Mouse (Mus musculus) forebrain, embryonic 13.5 days (tissue): ENCODE data around the gene Man1c1. TPM values are rescaled to one million over a fixed set of nuclear protein-coding genes. Genes with fewer than 3 reads are reported as not detected.

Experiments used
- ATAC-seq: fragments of 200-750 bp; cut with Nextera tagmentation; 2 replicates; pipeline ENCODE4 v1.8.0; 2017
- H3K27ac ChIP-seq: fragments of 300-500 bp; sonication (generic); 2 replicates; pipeline ENCODE4 v1.5.1; 2015; ENCODE audit warnings: inconsistent platforms, mild to moderate bottlenecking, moderate library complexity
- H3K27me3 ChIP-seq: fragments of 300-500 bp; sonication (generic); 2 replicates; pipeline ENCODE4 v1.6.1; 2015; ENCODE audit warnings: mild to moderate bottlenecking, inconsistent platforms
- H3K36me3 ChIP-seq: fragments of 300-500 bp; sonication (generic); 2 replicates; pipeline ENCODE4 v1.6.1; 2015; ENCODE audit warnings: mild to moderate bottlenecking, inconsistent platforms; ENCODE audit not compliant: poor library complexity, severe bottlenecking
- H3K4me1 ChIP-seq: fragments of 300-500 bp; sonication (generic); 2 replicates; pipeline ENCODE4 v1.6.1; 2015; ENCODE audit warnings: inconsistent platforms
- H3K4me2 ChIP-seq: fragments of 300-500 bp; sonication (generic); 2 replicates; pipeline ENCODE4 v1.6.1; 2015; ENCODE audit warnings: inconsistent platforms, mild to moderate bottlenecking, moderate library complexity
- H3K4me3 ChIP-seq: fragments of 300-500 bp; sonication (generic); 2 replicates; pipeline ENCODE4 v1.5.1; 2015; ENCODE audit warnings: mild to moderate bottlenecking, inconsistent platforms
- H3K9ac ChIP-seq: fragments of 300-500 bp; sonication (generic); 2 replicates; pipeline ENCODE4 v1.6.1; 2015; ENCODE audit warnings: mild to moderate bottlenecking, inconsistent platforms
- H3K9me3 ChIP-seq: fragments of 300-500 bp; sonication (generic); replicated peaks from 2 replicates; pipeline ENCODE4 v1.6.1; 2016; ENCODE audit warnings: inconsistent platforms
- WGBS: fragments of 180-500 bp; shearing (Covaris S2); methylation state at CpG from one replicate; pipeline ENCODE4 v1.1.7; 2015; 5-methylcytosine and 5-hydroxymethylcytosine counted together
- polyA plus RNA-seq: library from polyadenylated mRNA; unstranded; fragments of >200 nt; fragmentation: Nextera tagmentation; extraction: Ambion mirVana; gene quantifications from 2 replicates; pipeline ENCODE4 v1.2.1, GENCODE M21; 2015

Man1c1 gene
- polyA plus RNA-seq, 1 experiment from 2014 or later, result 1.6 TPM

GRCm38 (mm10) chr4:134684637-134685338, 19.3 kb downstream of the Man1c1 start:
- WGBS, result 85% methylated on average over 9 of the region's 9 CpGs
- Histone ChIP-seq H3K9me3 (peaks cover 8% of the 10 kb centered on the region; the same call in 1 of the 2 replicates), H3K4me1 (0 out of 2 replicates have a peak, but pooled peaks cover 8% of the 10 kb centered on the region), H3K9ac (no peak overlapping the region), H3K36me3 (no peaks in the 10 kb centered on the region), H3K27ac (no peak overlapping the region), H3K4me2 (no peak overlapping the region), H3K27me3 (no peaks in the 10 kb centered on the region), H3K4me3 (no peak overlapping the region)
- ATAC-seq, result no peak

DNA sequence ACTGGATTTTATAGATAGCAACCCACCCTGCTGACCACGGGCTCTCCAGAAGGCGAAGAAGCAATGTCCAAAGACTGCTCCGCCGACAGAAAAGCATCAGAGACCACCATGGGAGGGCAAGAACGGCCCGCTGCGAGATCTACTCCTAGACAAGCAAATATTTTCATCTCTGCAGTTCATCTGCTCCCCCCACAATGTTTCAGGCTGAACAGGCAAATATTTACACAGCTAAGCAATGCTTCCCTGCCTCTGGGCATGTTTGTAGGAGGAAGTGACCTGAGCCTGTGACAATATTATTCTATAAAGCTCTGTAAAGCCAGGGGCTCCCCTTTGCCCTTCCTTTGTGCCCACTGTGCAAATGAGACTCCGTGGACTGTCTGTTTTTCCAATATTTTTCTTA, 20.2 kb downstream of the Man1c1 start:
- peaks cover 8% of the 10 kb centered on the region; the same call in 1 of the 2 replicates for H3K9me3 ChIP-seq
- no peaks in the 10 kb centered on the region for H3K27me3 ChIP-seq
- no peak overlapping the region for H3K9ac ChIP-seq
- ATAC-seq, result no peak
- 0 out of 2 replicates have a peak, but pooled peaks cover 8% of the 10 kb centered on the region for H3K4me1 ChIP-seq
- H3K4me3 ChIP-seq, result no peak overlapping the region
- H3K27ac ChIP-seq, result no peak overlapping the region
- no peak overlapping the region for H3K4me2 ChIP-seq
- H3K36me3 ChIP-seq, result no peaks in the 10 kb centered on the region
- 84% methylated on average over 8 of the region's 8 CpGs for WGBS

DNA sequence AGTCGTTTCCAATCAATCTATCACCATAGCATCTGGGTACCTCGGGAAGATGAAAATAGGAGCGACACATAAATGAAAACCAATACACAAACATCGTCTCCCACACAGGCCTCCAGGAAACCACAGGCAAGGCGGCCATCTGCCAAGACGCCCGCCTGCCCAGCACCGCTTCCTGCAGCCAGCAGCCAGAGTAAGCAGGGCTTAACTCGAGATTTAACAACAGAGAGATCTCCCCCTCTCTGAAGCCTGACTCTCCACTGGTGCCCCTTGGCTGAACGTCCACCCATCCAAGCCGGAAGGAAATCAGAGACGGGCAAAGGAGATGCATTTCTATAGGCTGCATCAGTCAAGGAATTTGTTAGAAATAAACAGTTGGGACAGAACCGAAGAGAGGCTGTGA, 21.1 kb downstream of the Man1c1 start:
- Histone ChIP-seq H3K27me3 (no peaks in the 10 kb centered on the region), H3K9ac (no peak overlapping the region), H3K36me3 (no peaks in the 10 kb centered on the region), H3K4me2 (no peak overlapping the region), H3K4me3 (no peak overlapping the region), H3K4me1 (peaks cover 14% of the 10 kb centered on the region), H3K27ac (no peak overlapping the region), H3K9me3 (peaks cover 8% of the 10 kb centered on the region; the same call in 1 of the 2 replicates)
- no peak for ATAC-seq
- WGBS, result 72% methylated on average over 13 of the region's 13 CpGs

DNA sequence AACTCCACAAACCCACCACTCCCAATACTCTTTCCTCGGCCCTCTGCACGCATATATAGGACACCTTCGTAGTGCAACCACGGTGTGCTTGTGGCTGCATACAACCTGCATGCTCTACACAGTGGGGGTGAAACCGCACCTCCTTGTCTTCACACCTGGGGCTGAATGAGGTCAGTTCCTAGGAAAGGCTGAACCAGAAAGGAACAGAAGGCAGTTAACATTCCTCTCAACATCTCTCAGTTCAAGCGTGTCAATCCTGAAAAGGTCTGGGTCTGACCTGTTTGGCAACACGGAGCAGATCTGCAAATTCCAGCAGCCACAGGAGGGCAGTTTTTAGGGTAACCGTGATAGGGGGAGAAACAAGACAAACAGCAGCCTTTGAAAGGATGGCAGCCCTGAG, 21.7 kb downstream of the Man1c1 start:
- H3K4me1 ChIP-seq, result peaks cover 20% of the 10 kb centered on the region
- no peak overlapping the region for H3K27ac ChIP-seq
- no peak for ATAC-seq

DNA sequence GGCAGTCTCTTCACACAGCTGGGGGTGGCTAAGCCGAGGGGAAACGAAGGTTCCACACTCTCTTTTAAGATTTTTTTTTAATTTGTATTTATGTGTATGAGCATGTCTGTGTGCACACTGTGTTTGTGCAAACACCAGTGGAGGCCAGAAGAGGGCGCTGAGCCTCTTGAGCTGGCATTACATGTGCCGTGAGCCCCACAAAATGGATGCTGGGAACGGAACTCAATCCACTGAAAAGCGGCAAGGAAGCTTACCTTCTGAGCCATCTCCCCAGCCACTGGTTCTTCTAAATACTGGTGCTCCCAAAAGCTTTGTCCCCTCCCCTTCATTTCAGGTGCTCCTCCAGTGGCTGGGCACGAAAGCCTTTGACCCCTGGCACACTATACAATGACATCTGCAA, 22.3 kb downstream of the Man1c1 start:
- Histone ChIP-seq H3K4me1 (peaks cover 21% of the 10 kb centered on the region), H3K27me3 (no peaks in the 10 kb centered on the region), H3K36me3 (no peaks in the 10 kb centered on the region), H3K9ac (no peak overlapping the region), H3K9me3 (peaks cover 8% of the 10 kb centered on the region; the same call in 1 of the 2 replicates), H3K4me3 (no peak overlapping the region), H3K4me2 (no peak overlapping the region), H3K27ac (no peak overlapping the region)
- 89% methylated on average over 7 of the region's 7 CpGs for WGBS
- no peak for ATAC-seq

More for the DNA sequence above, 21.7 kb downstream of the Man1c1 start:
- Histone ChIP-seq H3K27me3 (no peaks in the 10 kb centered on the region), H3K36me3 (no peaks in the 10 kb centered on the region), H3K9ac (no peak overlapping the region), H3K4me2 (no peak overlapping the region), H3K9me3 (peaks cover 8% of the 10 kb centered on the region; the same call in 1 of the 2 replicates), H3K4me3 (no peak overlapping the region)
- 81% methylated on average over 8 of the region's 8 CpGs for WGBS

DNA sequence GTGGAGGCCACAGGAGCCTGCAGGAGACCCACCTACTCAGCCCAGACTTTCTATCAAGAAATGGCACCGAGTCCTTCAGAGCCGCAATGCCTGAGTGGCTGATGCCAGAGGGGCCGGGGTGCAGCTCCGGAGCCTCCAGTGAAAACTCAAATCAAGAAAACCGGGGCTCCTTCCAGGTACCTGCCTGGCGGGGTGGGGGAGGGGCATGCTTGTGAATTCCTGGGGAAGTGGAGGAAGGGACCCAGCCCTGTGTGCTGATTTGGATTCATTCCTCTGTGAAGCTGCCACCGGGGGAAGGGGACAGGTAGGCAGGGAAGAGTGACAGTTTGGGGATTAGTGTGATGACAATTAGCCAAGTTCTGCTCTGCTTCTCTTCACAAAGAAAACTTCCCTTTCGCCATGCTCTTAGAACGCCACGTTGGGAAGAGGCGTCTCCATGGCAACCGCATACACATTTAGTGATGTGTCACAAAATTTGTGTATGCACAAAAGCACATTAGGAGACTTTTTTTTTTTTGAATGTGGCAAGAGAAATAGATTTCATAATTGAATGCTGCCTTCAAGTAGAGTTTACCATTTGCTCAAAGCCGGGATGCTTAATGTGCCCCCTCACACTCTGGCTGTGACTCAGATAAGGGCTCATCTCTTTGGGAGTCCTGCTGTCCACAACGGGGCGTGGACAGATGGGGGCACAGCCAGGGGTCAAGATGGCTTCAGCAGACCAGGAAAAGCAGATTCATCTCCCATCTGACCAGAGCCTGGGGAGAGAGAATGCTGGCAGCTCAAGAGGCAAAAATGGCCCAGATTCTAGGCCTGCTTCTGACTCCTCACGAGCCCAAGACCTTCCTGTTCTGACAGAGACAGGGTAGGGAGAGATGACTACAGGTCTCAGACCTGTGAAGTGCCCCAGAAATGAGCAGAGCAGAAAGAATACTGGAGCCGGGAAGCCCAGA, 26.3 kb downstream of the Man1c1 start:
- H3K36me3 ChIP-seq, result no peaks in the 10 kb centered on the region
- H3K4me3 ChIP-seq, result no peak overlapping the region
- no peak overlapping the region for H3K27ac ChIP-seq
- H3K27me3 ChIP-seq, result no peaks in the 10 kb centered on the region
- no peaks in the 10 kb centered on the region for H3K9me3 ChIP-seq
- no peak overlapping the region for H3K9ac ChIP-seq
- no peak for ATAC-seq
- H3K4me1 ChIP-seq, result peaks cover 27% of the 10 kb centered on the region
- WGBS, result 33% methylated on average over 17 of the region's 17 CpGs
- no peak overlapping the region; the same call in 1 of the 2 replicates for H3K4me2 ChIP-seq

- 34% methylated on average over 8 of the region's 8 CpGs for WGBS
- Histone ChIP-seq H3K4me3 (no peak overlapping the region), H3K27me3 (no peaks in the 10 kb centered on the region), H3K36me3 (no peaks in the 10 kb centered on the region), H3K4me1 (peaks cover 23% of the 10 kb centered on the region), H3K9me3 (no peaks in the 10 kb centered on the region), H3K27ac (no peak overlapping the region), H3K4me2 (no peak overlapping the region), H3K9ac (no peak overlapping the region)
- ATAC-seq, result no peak
Measured at GRCm38 (mm10) chr4:134675800-134676199, 28.3 kb downstream of the Man1c1 start.

DNA sequence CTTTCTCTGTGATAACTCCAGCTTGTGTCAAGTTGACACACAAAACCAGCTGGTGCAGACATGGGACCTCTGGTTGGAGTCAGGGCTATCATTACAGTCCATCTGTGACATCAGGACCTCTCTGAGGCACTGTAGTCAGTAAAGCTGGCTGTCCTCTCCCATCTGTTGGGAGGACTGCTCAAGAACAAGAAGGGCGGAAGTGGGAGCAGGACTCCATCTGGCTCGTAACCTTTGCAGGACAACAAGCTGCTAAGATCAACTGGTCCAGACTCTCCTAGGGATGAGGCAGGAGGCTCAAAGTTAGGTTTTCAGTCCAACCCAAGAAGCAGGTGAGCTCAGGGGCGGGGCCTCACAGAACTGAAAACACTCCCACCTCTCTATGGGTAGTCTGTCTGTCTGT, 29.1 kb downstream of the Man1c1 start:
- Histone ChIP-seq H3K27ac (no peak overlapping the region), H3K4me1 (peaks cover 23% of the 10 kb centered on the region), H3K36me3 (no peaks in the 10 kb centered on the region), H3K9ac (no peak overlapping the region), H3K9me3 (no peaks in the 10 kb centered on the region), H3K27me3 (no peaks in the 10 kb centered on the region), H3K4me3 (no peak overlapping the region), H3K4me2 (no peak overlapping the region)
- 95% methylated on average over 3 of the region's 3 CpGs for WGBS
- ATAC-seq, result no peak

DNA sequence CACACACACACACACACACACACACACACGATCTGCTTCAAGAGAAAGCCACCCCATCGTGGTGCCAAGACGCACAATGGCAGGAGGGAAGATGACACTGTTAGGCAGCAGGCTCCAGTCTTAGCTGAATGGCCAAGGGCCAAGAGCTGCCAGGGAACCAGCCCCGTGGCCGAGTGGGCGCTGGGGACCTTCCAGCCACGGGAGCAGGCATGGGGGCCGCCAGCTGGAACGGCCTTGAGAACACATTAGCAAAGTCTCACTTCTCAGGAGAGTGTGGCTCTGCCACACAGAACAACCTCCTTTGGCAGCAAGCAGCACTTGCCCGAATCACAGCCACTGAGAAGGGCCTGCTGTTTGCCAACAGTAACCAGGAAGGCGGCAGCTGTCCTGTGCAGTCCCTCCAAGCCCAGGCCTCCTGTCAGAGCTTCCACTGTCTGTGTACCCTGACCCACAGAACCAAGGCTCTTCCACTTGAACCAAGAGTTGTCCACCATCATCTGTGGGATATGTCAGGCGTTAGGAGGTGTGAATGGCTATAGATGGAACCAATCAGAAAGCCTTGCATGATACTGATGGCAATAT, 30.1 kb downstream of the Man1c1 start:
- no peak overlapping the region for H3K4me3 ChIP-seq
- H3K9me3 ChIP-seq, result no peaks in the 10 kb centered on the region
- H3K27ac ChIP-seq, result no peak overlapping the region
- no peak overlapping the region for H3K9ac ChIP-seq
- H3K27me3 ChIP-seq, result no peaks in the 10 kb centered on the region
- H3K36me3 ChIP-seq, result no peaks in the 10 kb centered on the region
- H3K4me2 ChIP-seq, result no peak overlapping the region
- peaks cover 23% of the 10 kb centered on the region for H3K4me1 ChIP-seq
- no peak for ATAC-seq
- 79% methylated on average over 12 of the region's 12 CpGs for WGBS

DNA sequence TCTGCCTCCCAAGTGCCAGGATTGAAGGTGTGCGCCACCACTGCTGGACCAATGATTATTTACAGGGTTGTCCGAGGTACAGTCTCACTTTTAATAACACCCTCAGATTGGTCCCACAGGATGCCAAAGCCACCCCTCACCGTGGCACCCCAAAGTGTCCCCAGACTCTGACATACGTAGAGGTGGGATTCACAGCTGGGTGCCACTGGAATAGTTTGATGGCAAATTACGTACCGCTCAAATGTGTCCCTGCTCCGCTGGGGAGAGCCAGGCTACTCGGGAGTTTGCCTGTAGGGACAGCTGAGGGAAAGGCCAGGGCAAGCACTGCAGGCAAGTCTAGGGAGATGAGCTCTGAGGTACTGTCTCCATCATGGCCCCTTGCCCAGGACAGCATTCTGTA, 30.9 kb downstream of the Man1c1 start:
- no peak for ATAC-seq
- no peaks in the 10 kb centered on the region; the same call in 1 of the 2 replicates for H3K27me3 ChIP-seq
- 93% methylated on average over 8 of the region's 8 CpGs for WGBS
- H3K4me2 ChIP-seq, result no peak overlapping the region
- H3K9ac ChIP-seq, result no peak overlapping the region
- H3K4me3 ChIP-seq, result no peak overlapping the region
- peaks cover 18% of the 10 kb centered on the region for H3K4me1 ChIP-seq
- no peaks in the 10 kb centered on the region for H3K9me3 ChIP-seq
- no peak overlapping the region for H3K27ac ChIP-seq
- no peaks in the 10 kb centered on the region for H3K36me3 ChIP-seq

- Histone ChIP-seq H3K27ac (no peak overlapping the region), H3K4me2 (no peak overlapping the region), H3K27me3 (no peaks in the 10 kb centered on the region; the same call in 1 of the 2 replicates), H3K4me3 (no peak overlapping the region), H3K9me3 (no peaks in the 10 kb centered on the region), H3K9ac (no peak overlapping the region), H3K36me3 (no peaks in the 10 kb centered on the region), H3K4me1 (peaks cover 10% of the 10 kb centered on the region)
- ATAC-seq, result no peak
- 83% methylated on average over 8 of the region's 8 CpGs for WGBS
Measured at GRCm38 (mm10) chr4:134672326-134672725, 31.8 kb downstream of the Man1c1 start.

DNA sequence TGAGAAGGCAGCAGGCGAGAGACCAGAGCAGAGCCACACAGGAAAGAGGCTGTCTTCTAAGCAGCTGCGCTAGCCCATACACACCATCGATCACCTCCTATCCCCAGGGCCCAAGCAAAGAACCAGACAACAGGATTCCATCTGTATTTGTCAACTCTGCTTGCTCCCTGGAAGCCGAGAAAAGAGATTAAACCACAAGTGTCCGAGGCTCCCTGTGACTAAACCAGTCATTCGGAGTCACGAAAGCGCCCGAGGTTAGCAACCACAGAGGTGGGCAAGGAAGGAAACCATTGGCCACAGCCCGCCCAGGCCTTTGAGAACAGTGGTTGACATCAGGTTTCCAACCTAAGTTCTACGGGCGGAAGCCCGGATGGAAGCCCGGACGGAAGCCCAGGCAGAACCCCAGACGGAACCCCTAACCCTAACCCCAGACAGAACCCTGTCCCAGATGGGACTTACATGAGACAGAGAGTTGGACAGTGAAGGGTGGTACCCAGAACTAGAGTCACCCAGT, 32.4 kb downstream of the Man1c1 start:
- no peak for ATAC-seq
- WGBS, result 92% methylated on average over 16 of the region's 16 CpGs
- Histone ChIP-seq H3K9me3 (no peaks in the 10 kb centered on the region), H3K4me2 (no peak overlapping the region), H3K9ac (no peak overlapping the region), H3K4me1 (peaks cover 10% of the 10 kb centered on the region), H3K27me3 (no peaks in the 10 kb centered on the region; the same call in 1 of the 2 replicates), H3K36me3 (no peaks in the 10 kb centered on the region), H3K27ac (no peak overlapping the region), H3K4me3 (no peak overlapping the region)
